In the genomic region with DNA sequence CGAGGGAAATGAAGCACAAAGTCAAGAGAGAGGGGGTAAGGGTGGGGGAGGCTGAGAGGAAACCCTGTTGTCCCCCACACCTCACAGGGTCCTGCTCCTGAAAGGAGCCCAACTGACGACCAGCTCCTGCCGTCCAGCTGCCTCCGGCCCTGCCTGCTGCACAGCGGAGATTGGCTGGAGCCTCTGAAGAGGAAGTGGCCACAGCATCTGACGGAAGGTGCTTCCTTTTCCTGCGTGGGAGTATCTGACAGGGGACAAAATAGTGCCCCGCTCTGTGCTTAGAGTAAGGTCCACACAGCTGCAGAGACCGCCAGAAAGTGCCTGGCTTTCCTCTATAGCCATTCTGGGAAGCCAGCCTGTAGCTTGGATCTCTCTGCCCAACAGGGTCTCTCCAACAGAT, we compare ENCODE assay signal across 8 mouse cellular contexts. TPM values are rescaled to one million over a fixed set of nuclear protein-coding genes. Genes with fewer than 3 reads are reported as not detected.
DNase-seq lines count a peak whose midpoint lies in the region; ATAC-seq and TF ChIP-seq lines count a peak whose summit lies in the region.

No protein-coding gene starts in this region.

- no peak for TF ChIP-seq EP300 in lung, postnatal 0 days (IDR thresholded peaks at IDR 0.05)

- H3K27ac ChIP-seq in gastrocnemius, adult 2 months, result peak overlapping the region; percentile 73
- no peak overlapping the region for H3K27ac ChIP-seq in embryonic facial prominence, embryonic 15.5 days (replicated peaks)
- peak overlapping the region; percentile 43; the same call in 1 of the 2 replicates for H3K27ac ChIP-seq in lung, postnatal 0 days (ENCODE audit: low read length)

- 0 out of 2 replicates have a peak, but pooled peaks cover 9% of the 10 kb centered on the region for H3K4me1 ChIP-seq in embryonic facial prominence, embryonic 15.5 days
- no peaks in the 10 kb centered on the region; the same call in 1 of the 2 replicates for H3K4me1 ChIP-seq in lung, postnatal 0 days (ENCODE audit: insufficient read depth, low read depth, low read length)

- DNase-seq in gastrocnemius, adult 2 months, result peak; percentile 44
- no peak for DNase-seq in gastrocnemius, adult 18-20 months (ENCODE audit: low spot score)
- DNase-seq in kidney, adult 9 months, result peak; percentile 39
- DNase-seq in lung, postnatal 0 days (ENCODE audit: low spot score), result peak; percentile 36
- no peak for DNase-seq in urinary bladder, postnatal 25 days (ENCODE audit: low spot score)
- no peak for DNase-seq in thymus, postnatal 25 days
- DNase-seq in MN1 (ENCODE audit: low spot score), result no peak

- no peak for TF ChIP-seq CTCF in gastrocnemius, adult 2 months (IDR thresholded peaks at IDR 0.05)
- no peak for TF ChIP-seq CTCF in lung, postnatal 0 days (IDR thresholded peaks at IDR 0.05)

- H3K4me3 ChIP-seq in gastrocnemius, adult 2 months, result peak overlapping the region; percentile 68
- H3K4me3 ChIP-seq in embryonic facial prominence, embryonic 15.5 days (replicated peaks), result 0 out of 2 replicates have a peak overlapping the region, but pooled peaks have one; percentile 8
- H3K4me3 ChIP-seq in lung, postnatal 0 days (ENCODE audit: low read depth, low read length), result peak overlapping the region; percentile 31

- H3K36me3 ChIP-seq in embryonic facial prominence, embryonic 15.5 days, result no peaks in the 10 kb centered on the region
- H3K36me3 ChIP-seq in lung, postnatal 0 days (ENCODE audit: insufficient read depth, low read length), result no peaks in the 10 kb centered on the region

- intact Hi-C loops in gastrocnemius, adult 2 months (cut with DNase I), result no loop called here

- no peak for ATAC-seq in embryonic facial prominence, embryonic 15.5 days (ENCODE audit: insufficient number of reproducible peaks, low FRiP score, low TSS enrichment, low read depth)
- ATAC-seq in lung, postnatal 0 days, result peak; percentile 86

- no peaks in the 10 kb centered on the region for H3K9me3 ChIP-seq in embryonic facial prominence, embryonic 15.5 days (replicated peaks)
- H3K9me3 ChIP-seq in lung, postnatal 0 days (ENCODE audit: low read length), result no peaks in the 10 kb centered on the region

- WGBS in embryonic facial prominence, embryonic 15.5 days, result 74% methylated on average over 9 of the region's 9 CpGs
- 43% methylated on average over 8 of the region's 9 CpGs for WGBS in lung, postnatal 0 days

- H3K27me3 ChIP-seq in embryonic facial prominence, embryonic 15.5 days, result no peaks in the 10 kb centered on the region
- no peaks in the 10 kb centered on the region for H3K27me3 ChIP-seq in lung, postnatal 0 days (replicated peaks; ENCODE audit: insufficient read depth, low read length)

- H3K9ac ChIP-seq in embryonic facial prominence, embryonic 15.5 days, result no peak overlapping the region
- peak overlapping the region; percentile 39; the same call in 1 of the 2 replicates for H3K9ac ChIP-seq in lung, postnatal 0 days (replicated peaks; ENCODE audit: low read depth)

- no peak overlapping the region for H3K4me2 ChIP-seq in embryonic facial prominence, embryonic 15.5 days (replicated peaks)
- H3K4me2 ChIP-seq in lung, postnatal 0 days (replicated peaks; ENCODE audit: low read depth, low read length), result peak overlapping the region; percentile 54

RNA-seq across cellular contexts. Expression of gene Arhgap25, which starts 36.9 kb away (rescaled TPM):
- 1 to 10 TPM in 1 of 2 experiments, under 1 TPM in 1; 0.69 to 1.3 TPM for total RNA-seq in gastrocnemius, adult 2 months (2021)
- under 1 TPM; 0.57 to 0.87 TPM for total RNA-seq in gastrocnemius, adult 18-20 months (2021)
- polyA plus RNA-seq in embryonic facial prominence, embryonic 15.5 days (2015; fragmentation: Nextera tagmentation; extraction: Ambion mirVana), result 8.3 and 10.0 TPM in 2 replicates
- 9.9 and 10.2 TPM in 2 replicates for polyA plus RNA-seq in lung, postnatal 0 days (2015; fragmentation: Nextera tagmentation; extraction: Ambion mirVana)

Comparison
In these comparisons a context has a peak if more than half of its experiments do, and no peak if none do; other contexts are left out.
1. DNase-seq: peak in gastrocnemius, adult 2 months (single experiment), kidney, adult 9 months (single experiment) and lung, postnatal 0 days (single experiment); none in gastrocnemius, adult 18-20 months (single experiment), urinary bladder, postnatal 25 days (single experiment), thymus, postnatal 25 days (single experiment) and MN1 (single experiment).
2. H3K4me3 ChIP-seq: peak in every context shown above with its lines; median percentile 68 in gastrocnemius, adult 2 months; 31 in lung, postnatal 0 days; 8 in embryonic facial prominence, embryonic 15.5 days.